Mouse (Mus musculus) right cerebral cortex, postnatal 10 days (tissue): Measurements from ENCODE around the gene Sema4c.
A peak's percentile ranks its signal among the peaks of the same experiment; 100 is the strongest.
"Not testable (repeated sequence)": the region's sequence is repeated elsewhere in the genome, so short reads cannot be mapped to it uniquely, and the experiment has no call there.

Experiments used
- DNase-seq, 2 experiments: peaks; one replicate each; pipeline ENCODE4 v3.0.0; 2021; ENCODE audit warnings: low spot score in 2 of 2

The Sema4c gene

DNA sequence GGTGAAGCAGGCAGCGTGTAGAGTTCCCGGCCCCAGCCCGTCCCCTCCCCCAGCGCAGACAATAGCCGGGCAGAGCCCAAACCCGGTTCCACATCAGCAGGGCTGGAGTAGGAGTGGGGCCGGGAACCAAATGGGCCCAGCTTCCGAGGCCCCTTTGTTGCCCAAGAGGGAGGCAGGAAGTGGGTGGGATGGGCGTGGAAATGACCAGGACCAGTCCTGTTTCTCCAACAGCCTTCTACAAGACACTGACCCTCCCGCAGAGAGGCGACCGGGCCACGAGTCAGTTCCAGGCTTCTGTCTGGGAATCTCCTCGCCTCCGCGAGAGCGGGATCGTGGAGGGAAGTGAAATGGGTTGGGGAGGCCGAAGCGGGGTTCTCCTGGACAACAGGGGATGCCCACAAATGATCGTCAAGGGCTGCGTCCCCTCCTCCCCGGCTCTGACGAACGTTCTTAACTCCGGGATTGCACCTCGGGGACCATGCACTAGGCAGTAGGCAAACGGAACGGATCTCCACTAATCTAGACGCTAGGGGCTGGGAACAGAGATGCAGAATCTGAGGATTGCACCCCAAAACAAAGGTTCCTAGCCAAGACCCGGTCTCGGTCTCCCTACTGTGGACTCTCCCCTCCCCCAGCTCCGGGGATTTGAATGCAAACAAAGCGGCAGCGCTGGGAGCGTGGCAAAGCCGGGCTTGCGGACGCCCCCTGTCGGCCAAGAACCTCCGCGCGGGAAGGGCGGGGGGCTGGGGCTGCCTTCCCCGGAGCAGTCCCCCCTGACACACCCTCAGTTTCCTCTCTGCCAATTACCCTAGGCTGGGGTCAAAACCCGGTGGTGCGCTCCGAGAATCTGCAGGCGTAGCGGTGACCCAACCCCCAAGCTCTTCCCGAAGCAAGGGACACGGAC is 1.3 kb downstream of the Sema4c start:
- DNase-seq, result peak; percentile 94 to 96

DNA sequence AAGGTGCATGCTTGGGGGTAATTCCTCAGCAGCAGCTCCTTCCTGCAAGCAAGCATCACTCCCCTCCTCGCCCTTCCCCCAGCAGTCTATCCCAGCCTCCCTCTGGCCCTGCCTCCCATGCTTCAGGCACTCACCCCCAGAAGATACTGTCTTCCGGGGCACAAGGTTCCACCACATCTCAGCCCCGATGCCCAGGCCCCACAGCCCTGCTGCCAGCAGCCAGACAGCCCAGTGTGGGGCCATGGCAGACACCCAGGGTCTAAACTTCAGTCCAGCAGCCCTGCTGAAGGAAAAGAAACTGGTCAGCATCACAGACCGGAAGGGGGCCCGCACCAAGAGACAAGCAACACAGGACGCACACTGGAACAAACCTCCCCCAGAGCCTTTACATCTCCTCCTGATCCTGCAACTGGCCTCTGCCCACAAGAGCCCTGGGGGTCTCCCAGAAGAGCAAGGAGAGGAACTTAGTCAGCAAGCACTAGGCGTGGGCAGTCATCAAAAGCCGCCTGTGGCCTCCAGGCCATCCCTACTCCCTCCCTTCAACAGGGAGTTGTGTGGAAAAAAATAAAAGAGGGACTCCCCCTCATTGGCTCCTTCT is 2.3 kb downstream of the Sema4c start:
- peak in 1 of 2 experiments; percentile 61 for DNase-seq

DNA sequence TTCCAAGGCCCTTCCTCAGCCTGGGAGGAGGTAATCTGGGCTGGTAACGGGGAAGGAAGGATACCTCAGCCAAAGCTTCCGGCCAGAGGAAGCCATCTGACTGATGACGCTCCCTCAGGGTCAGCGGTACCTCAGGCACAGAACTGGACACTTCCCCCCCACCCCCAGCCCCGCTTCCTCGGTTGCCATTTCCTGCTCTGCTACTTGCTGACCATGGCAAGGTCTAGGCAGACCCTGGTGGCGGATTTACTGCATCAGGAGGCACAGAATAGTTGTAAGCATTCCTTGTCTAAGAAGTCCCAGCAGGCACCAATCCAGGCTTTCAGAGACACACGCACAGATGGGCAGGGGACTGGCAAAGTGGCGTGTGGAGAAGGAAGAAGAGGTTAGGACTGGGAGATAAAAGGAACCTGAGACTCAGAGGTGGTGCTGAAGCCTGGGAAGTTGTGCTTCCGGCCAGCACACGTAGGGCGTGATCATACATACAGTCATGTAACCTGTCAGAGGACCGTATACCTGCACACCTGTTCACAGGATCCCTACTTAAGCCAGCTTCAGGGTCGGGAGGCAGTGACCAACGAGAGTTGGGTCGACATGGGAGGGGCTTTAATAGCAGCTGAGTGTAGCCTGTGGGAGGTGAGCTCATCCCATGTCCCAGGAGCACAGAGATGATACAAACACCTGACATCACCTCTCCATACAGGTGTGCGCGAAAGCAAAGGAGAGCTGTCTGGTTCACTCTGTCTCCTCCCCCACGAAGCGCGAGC is 3.3 kb downstream of the Sema4c start:
- DNase-seq, result no peak

DNA sequence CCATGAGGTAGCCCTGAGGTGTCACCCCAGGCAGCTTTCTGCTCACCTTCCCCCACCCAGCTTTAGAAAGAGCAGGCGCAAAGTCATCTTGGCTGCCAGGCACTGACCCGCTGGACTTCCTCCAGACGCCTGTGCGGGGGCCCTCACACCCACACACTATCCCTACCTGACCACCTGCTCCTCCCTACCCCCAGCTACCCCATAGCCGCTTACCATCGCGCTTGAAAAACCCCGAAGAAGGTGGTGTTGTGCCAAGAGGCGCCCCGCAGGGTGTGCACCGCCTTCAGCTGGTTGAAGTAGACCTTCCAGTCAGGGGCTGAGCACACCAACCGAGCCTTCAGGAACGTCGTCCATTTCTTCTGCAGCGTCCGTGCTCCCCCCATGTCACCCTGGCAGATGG is 5.6 kb downstream of the Sema4c start:
- no peak for DNase-seq

DNA sequence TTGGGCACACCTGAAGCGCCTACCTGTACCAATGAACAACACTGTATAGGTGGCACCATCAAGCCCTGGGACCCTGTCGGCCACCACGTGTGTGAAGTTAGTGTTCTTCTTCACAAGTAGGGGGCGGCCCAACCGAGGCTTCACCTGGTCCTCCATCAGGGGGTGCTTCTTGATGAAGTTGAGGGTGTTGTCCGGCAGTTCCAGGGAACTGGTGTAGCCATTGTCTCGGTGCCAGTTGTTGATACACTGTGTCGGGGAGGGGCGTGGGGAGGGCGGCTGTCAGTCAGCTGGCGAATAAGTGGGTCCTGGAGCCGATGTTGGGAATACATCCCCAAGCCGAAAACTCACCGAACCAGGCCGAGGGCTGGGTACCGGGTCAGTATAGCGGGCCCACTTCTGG is 6.2 kb downstream of the Sema4c start:
- DNase-seq, result no peak

DNA sequence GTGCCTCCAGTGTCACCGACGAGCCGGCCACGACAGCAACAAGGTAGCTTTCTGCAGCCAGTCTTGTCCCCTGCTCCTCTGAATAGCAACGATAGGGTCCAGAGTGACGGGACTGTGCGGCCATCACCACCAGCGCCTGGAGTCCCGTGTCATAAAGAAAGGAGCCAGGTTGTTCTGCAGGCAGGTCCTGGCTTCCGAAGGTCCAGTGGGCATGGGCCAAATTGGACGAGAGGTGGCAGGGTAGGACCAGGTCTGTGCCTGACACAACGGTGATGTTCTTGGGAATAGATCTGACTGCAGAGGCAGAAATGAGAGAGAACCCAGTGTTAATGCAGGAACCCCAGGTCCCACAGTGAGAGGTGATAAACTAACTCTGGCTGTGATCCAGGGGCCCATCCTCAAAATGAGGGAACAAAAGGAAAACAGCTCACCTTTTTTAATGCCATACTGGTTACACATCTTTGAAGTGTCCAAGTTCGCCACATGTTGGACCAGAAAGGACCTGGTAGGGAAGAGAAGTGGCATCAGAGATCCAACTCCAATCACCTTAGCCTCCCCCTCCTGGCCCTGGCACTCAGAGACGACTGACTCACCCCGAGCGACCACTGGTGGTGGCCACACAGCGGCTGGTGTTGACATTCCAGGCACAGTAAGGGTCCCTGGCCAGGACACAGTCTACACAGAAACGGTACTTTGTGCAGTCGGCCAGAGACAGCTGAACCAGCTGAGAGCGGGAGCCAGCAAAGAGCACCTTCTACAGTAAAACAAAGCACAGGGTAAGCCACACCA is 7.9 kb downstream of the Sema4c start:
- DNase-seq, result no peak

DNA sequence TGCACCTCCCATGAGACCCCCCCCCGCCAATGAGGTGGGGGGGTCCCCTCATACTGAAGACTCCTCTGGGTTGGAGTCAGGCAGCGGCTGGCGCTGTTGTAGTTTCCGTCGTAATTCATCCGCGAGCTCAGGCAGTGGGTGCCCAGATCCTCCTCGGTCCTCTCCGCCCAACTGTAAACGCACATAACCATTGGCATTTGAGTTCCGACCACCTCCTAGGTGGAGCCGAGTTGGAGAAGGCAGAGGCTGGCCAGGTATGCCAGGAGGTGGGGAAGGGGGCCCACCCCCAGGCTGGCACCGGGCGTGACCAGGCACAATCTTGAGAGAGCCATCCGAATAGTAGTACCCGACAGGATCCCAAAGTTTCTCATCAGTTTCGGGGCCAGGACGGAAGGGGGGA is 8.7 kb downstream of the Sema4c start:
- no peak for DNase-seq

DNA sequence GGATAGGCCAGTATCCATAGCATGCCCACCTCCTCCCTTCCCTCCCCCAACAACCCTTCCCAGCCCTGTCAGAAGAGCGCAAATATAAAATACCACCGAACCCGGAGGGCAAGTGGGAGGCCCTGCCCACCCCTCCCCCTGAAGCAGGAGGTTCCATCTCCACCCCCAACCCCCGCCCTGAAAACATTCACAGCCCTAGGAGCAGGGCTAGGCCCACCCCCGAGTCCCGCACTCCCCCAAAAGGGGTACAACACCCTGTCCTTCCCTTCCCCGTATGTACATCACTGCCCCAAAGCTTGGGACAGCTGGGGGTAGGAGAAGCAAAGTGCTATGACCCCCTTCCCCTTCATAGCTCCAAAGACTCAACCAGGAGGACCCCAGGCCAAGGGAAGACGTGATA is 9.4 kb downstream of the Sema4c start:
- DNase-seq, result no peak

DNA sequence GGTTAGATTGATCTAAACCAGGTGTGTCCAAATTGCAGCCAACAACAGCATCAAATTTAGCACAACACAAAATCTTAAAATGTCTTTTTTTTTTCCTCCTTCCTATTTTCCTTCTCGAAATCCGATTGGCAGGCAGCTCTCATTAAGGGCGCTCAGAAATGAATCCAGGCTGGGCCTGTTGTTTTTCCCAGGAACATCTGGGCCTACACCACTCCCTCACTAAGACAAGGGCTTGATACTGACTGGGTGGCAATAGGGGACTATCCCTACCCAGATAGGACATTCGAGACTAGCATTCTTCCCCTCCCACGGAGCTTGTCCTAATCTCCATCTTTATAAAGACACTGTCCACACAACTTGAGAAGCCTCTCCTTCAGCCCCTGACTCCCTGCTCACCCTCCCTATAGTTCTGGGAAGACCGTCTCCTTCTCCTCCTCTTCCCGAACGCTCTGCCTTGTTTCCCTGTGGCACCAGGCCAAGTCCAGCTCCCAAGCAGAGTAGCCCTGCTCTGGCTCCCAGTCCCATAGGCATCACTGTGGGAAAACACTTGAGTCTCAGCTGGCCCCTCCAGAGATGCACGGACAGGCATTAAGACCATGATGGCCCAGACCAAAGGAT is 10.1 kb downstream of the Sema4c start:
- peak in 1 of 2 experiments; percentile 75 for DNase-seq

DNA sequence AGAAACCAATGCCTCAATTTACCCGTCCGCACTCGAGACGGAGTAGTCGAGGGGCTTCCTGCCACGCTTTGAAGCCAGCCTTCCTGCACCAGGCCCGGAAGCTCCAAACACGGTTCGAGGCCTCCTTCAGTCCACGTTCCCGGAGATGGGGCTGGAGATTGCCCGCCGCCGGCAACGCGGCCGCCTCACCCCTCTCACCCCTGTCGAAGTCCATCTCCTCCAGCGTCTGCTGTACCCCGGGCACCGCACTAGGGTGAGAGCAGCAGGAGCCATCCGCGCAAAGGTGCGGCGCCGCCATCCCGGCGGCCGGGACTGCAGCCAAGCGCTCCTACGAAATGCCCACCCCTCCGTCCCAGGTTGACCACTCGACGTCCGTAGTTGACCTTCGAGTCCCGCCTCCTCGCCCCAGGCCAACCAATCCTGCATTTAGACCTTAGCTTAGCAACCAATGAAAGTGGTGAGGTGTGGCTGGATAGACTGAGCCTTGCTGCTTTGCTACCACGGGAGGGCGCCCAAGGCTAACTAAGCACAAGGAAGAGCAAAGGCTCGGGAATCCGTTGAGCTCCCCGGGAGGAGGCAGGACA is 11.2 kb downstream of the Sema4c start, which contains the start of gene Ankrd39:
TSS of gene Ankrd39 (minus strand) at position 558 of the 584 bp plus-strand sequence.
- peak; percentile 99 for DNase-seq

DNA sequence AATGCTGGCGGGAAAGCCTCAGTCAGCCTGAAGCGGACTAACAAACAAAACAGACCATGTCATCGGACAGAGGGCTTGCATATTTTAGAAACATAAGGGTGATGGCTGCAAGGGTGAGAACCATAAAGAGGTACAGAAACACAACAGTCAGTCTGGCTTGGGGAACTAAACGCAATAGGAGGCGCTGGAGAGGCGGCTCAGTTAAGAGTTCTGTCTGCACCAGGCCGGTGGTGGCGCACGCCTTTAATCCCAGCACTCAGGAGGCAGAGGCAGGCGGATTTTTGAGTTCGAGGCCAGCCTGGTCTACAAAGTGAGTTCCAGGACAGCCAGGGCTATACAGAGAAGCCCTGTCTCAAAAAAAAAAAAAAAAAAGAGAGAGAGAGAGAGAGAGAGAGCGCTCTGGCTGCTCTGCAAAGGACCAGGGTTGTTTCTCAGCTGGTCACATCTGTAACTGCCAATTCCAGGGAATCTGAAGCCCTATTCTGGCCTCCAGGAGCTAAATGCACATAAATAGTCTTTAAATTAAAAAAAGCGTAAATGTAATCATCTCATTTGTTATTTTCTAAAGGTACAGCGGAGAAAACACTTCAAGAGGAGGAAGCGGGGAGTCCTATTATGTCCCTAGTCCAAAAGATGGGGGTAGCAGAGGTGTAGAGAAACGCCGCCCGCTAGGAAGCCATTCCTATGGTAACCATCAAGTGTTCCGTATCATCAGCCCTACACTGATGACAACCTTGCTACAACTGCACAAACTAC is 12.1 kb downstream of the Sema4c start:
- no peak for DNase-seq

DNA sequence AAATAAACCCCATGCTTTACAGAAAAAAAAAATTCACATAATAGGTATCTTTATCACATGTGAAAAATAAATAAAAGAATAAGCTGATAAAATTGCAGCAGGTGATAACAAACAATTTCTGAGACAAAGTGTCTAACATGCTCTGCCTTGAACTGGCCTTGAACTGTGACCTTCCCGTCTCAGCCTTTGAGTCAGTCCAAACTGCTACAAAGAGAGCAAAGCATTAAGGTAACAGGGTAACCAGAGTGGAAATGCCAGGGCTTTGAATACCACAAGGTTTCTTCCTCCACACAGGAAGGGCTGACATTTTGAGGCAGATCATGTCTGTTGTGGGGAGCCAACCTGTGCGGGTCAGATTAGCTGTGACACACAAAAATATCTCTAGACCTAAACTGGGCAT is 12.8 kb downstream of the Sema4c start:
- DNase-seq, result no peak

DNA sequence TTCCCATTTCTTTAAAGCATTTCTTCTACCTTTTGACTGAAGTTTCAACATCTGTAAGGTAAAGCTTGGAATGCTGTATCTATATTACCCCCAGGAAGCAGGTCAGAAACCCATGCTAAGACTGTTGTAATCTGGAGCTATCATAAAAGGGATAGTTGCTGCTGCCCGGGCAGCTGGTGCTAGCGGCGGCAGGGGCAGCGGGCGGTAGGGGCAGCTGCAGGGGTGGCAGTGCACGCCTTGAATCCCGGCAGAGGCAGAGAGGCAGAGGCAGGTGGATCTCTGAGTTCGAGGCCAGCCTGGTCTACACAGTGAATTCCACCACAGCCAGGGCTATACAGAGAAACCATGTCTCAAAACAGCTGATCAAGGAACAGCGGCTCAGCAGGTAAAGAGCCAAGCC is 15.2 kb downstream of the Sema4c start:
- no peak for DNase-seq

DNA sequence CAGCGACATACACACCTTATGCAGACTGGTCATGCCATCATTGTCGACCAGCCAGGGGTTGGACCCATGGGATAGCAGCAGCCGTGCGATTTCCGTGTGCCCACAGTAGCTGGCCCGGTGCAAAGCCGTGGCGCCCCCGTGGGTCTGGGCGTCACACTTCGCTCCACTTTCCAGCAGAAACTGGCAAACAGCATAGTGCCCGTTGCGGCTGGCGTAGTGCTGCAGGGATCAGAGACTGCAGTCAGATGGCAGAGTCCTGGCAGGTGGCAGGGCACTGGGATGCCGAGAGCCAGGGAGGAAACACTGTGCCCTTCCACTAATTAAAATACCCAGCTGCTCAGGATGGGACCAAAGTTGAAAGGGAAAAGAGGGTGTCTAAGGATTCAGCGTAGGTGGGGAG is 16.3 kb downstream of the Sema4c start:
- DNase-seq, result no peak

DNA sequence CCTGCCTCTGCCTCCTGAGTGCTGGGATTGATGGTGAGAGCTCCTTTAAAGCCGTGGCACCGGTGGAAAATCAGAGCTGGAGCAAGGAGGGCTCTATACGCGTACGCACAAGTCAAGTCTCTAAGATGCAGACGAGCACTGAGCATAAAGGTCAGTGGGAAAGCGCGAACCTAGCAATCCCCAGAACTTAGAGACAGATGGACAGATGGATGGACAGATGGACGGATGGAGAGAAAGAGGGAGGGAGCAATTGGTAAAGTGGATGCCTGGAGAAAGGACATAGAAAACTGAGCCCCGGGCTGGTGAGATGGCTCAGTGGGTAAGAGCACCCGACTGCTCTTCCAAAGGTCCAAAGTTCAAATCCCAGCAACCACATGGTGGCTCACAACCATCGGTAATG is 17.3 kb downstream of the Sema4c start:
- no peak for DNase-seq

DNA sequence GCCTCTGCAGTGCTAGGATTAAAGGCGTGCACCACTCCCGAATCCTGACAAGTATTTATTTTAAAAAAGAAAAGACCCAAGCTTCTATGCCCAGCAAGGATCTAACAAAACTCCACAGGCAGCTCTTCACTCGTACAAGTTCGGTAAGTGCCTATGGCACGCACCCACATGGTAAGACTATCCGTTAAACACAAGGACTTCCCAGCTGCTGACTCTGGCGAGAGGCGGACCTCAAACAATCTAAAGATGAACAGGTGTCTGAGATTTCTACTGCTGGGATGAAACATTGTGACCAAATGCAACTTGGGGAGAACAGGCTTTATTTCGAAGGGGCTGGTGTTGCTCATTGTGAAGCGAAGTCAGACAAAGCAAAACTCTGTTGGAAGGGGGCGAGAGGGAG is 18.0 kb downstream of the Sema4c start:
- no peak for DNase-seq

DNA sequence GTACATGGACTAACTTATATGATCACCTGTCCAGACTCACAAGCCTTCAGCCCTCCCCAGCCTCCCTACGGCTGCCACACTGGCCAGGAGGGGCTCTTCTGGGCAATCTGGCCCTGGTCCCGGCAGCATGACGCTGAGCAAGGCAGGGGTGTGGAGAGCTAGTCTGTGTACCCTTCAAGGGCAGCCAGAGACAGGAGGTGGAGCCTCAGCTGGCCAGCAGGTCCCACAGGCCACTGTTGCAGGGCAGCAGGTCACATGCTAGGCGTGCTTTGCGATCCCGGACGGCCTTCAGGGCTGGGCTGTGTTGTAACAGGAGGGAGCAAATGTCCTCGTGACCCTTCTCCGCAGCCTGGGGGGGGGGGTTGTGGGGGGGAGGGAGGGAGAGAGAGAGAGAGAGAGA is 19.0 kb downstream of the Sema4c start, which contains the start of gene Gm42417:
TSS of gene Gm42417 (minus strand) at position 244 of the 400 bp plus-strand sequence.
- DNase-seq, result no peak

DNA sequence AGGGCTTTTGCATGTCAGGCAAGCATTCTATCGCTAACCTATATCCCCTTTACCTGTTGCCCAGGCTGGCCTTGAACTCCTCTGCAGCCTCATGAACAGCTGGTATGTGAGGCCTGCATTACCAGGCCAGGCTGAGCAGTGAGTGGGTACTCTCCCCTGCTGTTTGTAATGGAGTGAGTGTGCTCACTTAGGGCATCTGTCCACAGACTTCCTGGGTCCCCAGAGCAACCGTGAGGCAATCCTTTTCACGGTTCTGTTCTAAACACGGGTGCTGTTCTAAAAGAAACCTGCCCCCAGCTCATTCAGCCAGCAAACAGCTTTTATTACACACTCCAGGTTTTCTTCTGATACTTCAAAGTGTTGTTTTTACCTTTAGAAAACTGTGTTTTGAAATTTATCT is 19.4 kb downstream of the Sema4c start:
- DNase-seq, result no peak

DNA sequence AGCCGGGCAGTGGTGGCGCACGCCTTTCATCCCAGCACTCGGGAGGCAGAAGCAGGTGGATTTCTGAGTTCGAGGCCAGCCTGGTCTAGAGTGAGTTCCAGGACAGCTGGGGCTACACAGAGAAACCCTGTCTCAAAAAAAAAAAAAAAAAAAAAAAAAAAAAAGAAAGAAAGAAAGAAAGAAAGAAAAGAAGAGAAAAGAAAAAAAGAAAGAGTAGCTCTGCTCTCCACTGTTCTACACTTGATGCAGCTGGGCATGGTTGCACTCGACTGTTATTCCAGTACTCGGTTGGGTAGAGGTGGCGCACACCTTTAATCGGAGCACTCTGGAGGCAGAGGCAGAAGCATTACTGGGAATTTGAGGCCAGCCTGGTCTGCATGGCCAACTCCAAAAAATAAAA is 21.4 kb downstream of the Sema4c start, which contains the start of gene Ankrd23:
TSS of gene Ankrd23 (minus strand) at position 101 of the 400 bp plus-strand sequence.
- DNase-seq, result not testable (repeated sequence)

DNA sequence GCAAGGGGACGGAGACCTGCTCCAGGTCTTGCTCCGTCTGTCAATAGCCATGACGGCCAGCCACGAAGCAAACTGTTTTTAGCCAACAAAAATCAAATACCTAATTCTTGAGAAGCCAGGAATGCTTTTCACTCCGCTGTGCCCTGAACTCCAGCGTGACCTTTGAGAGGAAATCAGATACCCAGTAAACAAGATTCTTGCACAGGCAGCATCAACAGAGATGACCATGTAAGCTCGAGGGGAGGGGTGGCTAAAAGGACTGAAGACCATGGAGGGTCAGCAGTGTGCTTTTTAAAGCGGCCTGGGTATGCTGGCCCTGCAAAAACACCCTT is 21.8 kb downstream of the Sema4c start:
- DNase-seq, result no peak
